Mouse (Mus musculus) cerebral cortex, adult 2 months (tissue): ENCODE results near the gene Spata31d1a.

ENCODE experiments used
- WGBS: fragments of 180-500 bp; shearing (Covaris S2); methylation state at CpG from one replicate; pipeline ENCODE4 v1.1.7; 2018; 5-methylcytosine and 5-hydroxymethylcytosine counted together

Gene Spata31d1a

GRCm38 (mm10) chr13:59668501-59669093, 41.5 kb downstream of the Spata31d1a start:
- WGBS, result 76% methylated on average over 11 of the region's 11 CpGs

GRCm38 (mm10) chr13:59667763-59668162, 42.4 kb downstream of the Spata31d1a start:
- WGBS, result 68% methylated on average over 5 of the region's 5 CpGs

GRCm38 (mm10) chr13:59663939-59664712, 46.0 kb downstream of the Spata31d1a start:
- WGBS, result 97% methylated on average over 19 of the region's 19 CpGs

- 95% methylated on average over 12 of the region's 12 CpGs for WGBS
Measured at GRCm38 (mm10) chr13:59661966-59662365, 48.2 kb downstream of the Spata31d1a start.

GRCm38 (mm10) chr13:59661387-59661786, 48.7 kb downstream of the Spata31d1a start:
- 84% methylated on average over 8 of the region's 8 CpGs for WGBS

- WGBS, result 97% methylated on average over 3 of the region's 3 CpGs
Measured at GRCm38 (mm10) chr13:59660371-59660770, 49.8 kb downstream of the Spata31d1a start.

GRCm38 (mm10) chr13:59657781-59658180, 52.3 kb downstream of the Spata31d1a start:
- 93% methylated on average over 5 of the region's 5 CpGs for WGBS

GRCm38 (mm10) chr13:59656975-59657388, 53.1 kb downstream of the Spata31d1a start:
- 31% methylated on average over 4 of the region's 4 CpGs for WGBS

GRCm38 (mm10) chr13:59656316-59656832, 53.8 kb downstream of the Spata31d1a start:
- WGBS, result 76% methylated on average over 10 of the region's 10 CpGs

GRCm38 (mm10) chr13:59655718-59656315, 54.3 kb downstream of the Spata31d1a start:
- WGBS, result 94% methylated on average over 15 of the region's 15 CpGs

- WGBS, result 93% methylated on average over 5 of the region's 5 CpGs
Measured at GRCm38 (mm10) chr13:59654465-59654864, 55.7 kb downstream of the Spata31d1a start.

- WGBS, result 86% methylated on average over 3 of the region's 3 CpGs
Measured at GRCm38 (mm10) chr13:59653136-59653535, 57.0 kb downstream of the Spata31d1a start.

- 57% methylated on average over 5 of the region's 5 CpGs for WGBS
Measured at GRCm38 (mm10) chr13:59652651-59653050, 57.5 kb downstream of the Spata31d1a start.
